Mouse (Mus musculus) midbrain, embryonic 12.5 days (tissue): ENCODE measurements at regions not wholly inside any gene's neighbourhood (a gene's known extent, or its start where the extent isn't known, plus 50 kb on each side); places are given as distances from the start of the nearest gene placed in this dataset.

Source experiments
- ATAC-seq: fragments of 200-750 bp; cut with Nextera tagmentation; 2 replicates; pipeline ENCODE4 v1.8.0; 2017; ENCODE audit warnings: low read depth, moderate TSS enrichment, moderate library complexity; ENCODE audit not compliant: low FRiP score
- H3K27ac ChIP-seq: fragments of 300-500 bp; sonication (generic); replicated peaks from 2 replicates; pipeline ENCODE4 v1.5.1; 2016; ENCODE audit warnings: mild to moderate bottlenecking
- H3K27me3 ChIP-seq: fragments of 300-500 bp; sonication (generic); 2 replicates; pipeline ENCODE4 v1.6.1; 2016; ENCODE audit warnings: mild to moderate bottlenecking
- H3K36me3 ChIP-seq: fragments of 300-500 bp; sonication (generic); 2 replicates; pipeline ENCODE4 v1.6.1; 2016
- H3K4me1 ChIP-seq: fragments of 300-500 bp; sonication (generic); 2 replicates; pipeline ENCODE4 v1.6.1; 2016
- H3K4me2 ChIP-seq: fragments of 300-500 bp; sonication (generic); replicated peaks from 2 replicates; pipeline ENCODE4 v1.6.1; 2016; ENCODE audit warnings: mild to moderate bottlenecking, moderate library complexity
- H3K4me3 ChIP-seq: fragments of 300-500 bp; sonication (generic); 2 replicates; pipeline ENCODE4 v1.5.1; 2016; ENCODE audit warnings: mild to moderate bottlenecking
- H3K9ac ChIP-seq: fragments of 300-500 bp; sonication (generic); replicated peaks from 2 replicates; pipeline ENCODE4 v1.6.1; 2016; ENCODE audit warnings: mild to moderate bottlenecking, moderate library complexity
- H3K9me3 ChIP-seq: fragments of 300-500 bp; sonication (generic); 2 replicates; pipeline ENCODE4 v1.6.1; 2016; ENCODE audit warnings: mild to moderate bottlenecking
- WGBS: fragments of 180-500 bp; shearing (Covaris S2); methylation state at CpG from one replicate; pipeline ENCODE4 v1.1.7; 2016; 5-methylcytosine and 5-hydroxymethylcytosine counted together

DNA sequence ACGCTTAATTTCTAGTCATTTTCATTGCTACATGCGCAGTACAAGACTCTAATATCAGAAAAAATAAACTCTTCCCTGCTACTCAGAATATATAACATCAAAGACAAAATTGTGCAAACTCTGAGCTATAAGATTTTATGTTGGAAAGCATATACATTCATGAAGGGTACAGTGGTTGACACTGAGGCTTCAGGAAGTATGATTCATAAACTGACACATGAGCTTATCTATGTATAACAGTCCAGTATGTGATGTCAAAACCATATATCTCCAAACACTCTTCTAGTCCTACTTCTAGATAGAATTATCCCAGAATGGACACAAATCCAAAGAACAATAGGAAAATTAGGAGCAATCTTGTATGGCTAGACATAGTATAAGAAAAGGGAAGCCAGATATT lies 177.5 kb upstream of the Gm10192 start:
- H3K27me3 ChIP-seq: no peaks in the 10 kb centered on the region
- H3K27ac ChIP-seq: no peak overlapping the region
- ATAC-seq: no peak
- no peaks in the 10 kb centered on the region; the same call in 1 of the 2 replicates for H3K4me1 ChIP-seq
- H3K4me2 ChIP-seq: no peak overlapping the region
- H3K9me3 ChIP-seq: no peaks in the 10 kb centered on the region
- no peak overlapping the region for H3K4me3 ChIP-seq
- no peaks in the 10 kb centered on the region for H3K36me3 ChIP-seq
- WGBS: 94% methylated on average over 2 of the region's 2 CpGs
- no peak overlapping the region for H3K9ac ChIP-seq

- Histone ChIP-seq H3K9ac (no peak overlapping the region), H3K4me1 (no peaks in the 10 kb centered on the region; the same call in 1 of the 2 replicates), H3K9me3 (no peaks in the 10 kb centered on the region), H3K27me3 (no peaks in the 10 kb centered on the region), H3K36me3 (no peaks in the 10 kb centered on the region), H3K4me3 (no peak overlapping the region), H3K4me2 (no peak overlapping the region), H3K27ac (no peak overlapping the region)
- ATAC-seq: no peak
- 91% methylated on average over 1 of the region's 1 CpGs for WGBS
These were observed 175.0 kb upstream of the Gm10192 start for GRCm38 (mm10) chr4:97357958-97358357.

DNA sequence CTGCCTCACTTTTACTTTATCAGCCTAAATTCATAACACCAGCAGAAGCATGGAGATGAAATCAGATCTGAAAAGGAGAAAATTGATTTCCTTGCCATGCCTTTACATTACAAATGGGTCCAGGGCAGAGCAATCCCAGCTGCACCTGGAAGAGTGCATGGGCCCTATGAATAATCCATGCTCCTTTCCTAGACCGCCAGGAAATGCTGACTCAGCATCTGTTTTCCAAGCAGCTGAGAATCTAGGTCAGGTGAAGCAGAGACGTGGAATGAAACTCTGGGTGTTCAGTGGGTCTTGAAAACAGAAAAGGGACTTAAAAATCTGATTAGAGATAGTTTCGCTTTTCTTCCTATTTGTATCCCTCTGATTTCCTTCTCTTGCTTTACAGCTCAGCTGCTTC lies 163.8 kb upstream of the Gm10192 start:
- no peaks in the 10 kb centered on the region for H3K36me3 ChIP-seq
- no peaks in the 10 kb centered on the region for H3K9me3 ChIP-seq
- WGBS: 66% methylated on average over 3 of the region's 3 CpGs
- H3K4me3 ChIP-seq: no peak overlapping the region
- H3K4me1 ChIP-seq: no peaks in the 10 kb centered on the region
- no peak overlapping the region for H3K9ac ChIP-seq
- no peak overlapping the region for H3K27ac ChIP-seq
- no peak overlapping the region for H3K4me2 ChIP-seq
- no peak for ATAC-seq
- no peaks in the 10 kb centered on the region for H3K27me3 ChIP-seq

- Histone ChIP-seq H3K4me1 (no peaks in the 10 kb centered on the region), H3K36me3 (no peaks in the 10 kb centered on the region), H3K9me3 (no peaks in the 10 kb centered on the region), H3K4me2 (no peak overlapping the region), H3K27me3 (no peaks in the 10 kb centered on the region), H3K27ac (no peak overlapping the region), H3K4me3 (no peak overlapping the region), H3K9ac (no peak overlapping the region)
- WGBS: 86% methylated on average over 2 of the region's 2 CpGs
- ATAC-seq: no peak
These were observed 161.4 kb upstream of the Gm10192 start for GRCm38 (mm10) chr4:97344335-97344734.

- no peak overlapping the region for H3K4me2 ChIP-seq
- ATAC-seq: no peak
- no peaks in the 10 kb centered on the region for H3K9me3 ChIP-seq
- H3K4me3 ChIP-seq: no peak overlapping the region
- H3K36me3 ChIP-seq: no peaks in the 10 kb centered on the region
- H3K27me3 ChIP-seq: no peaks in the 10 kb centered on the region
- 85% methylated on average over 1 of the region's 1 CpGs for WGBS
- no peak overlapping the region for H3K9ac ChIP-seq
- H3K27ac ChIP-seq: no peak overlapping the region
- H3K4me1 ChIP-seq: no peaks in the 10 kb centered on the region
These were observed 160.4 kb upstream of the Gm10192 start for GRCm38 (mm10) chr4:97343378-97343777.
